Mouse (Mus musculus): ENCODE measurements around the gene Lhx2.
A peak's percentile ranks its signal among the peaks of the same experiment; 100 is the strongest.

Lhx2 gene

GRCm38 (mm10) chr2:38346881-38347764 lies 8.0 kb downstream of the Lhx2 start:
- DNase-seq (ENCODE audit: low read depth) = no peak

- DNase-seq (ENCODE audit: low read depth) = no peak
These were observed 8.9 kb downstream of the Lhx2 start for GRCm38 (mm10) chr2:38347811-38348551.

GRCm38 (mm10) chr2:38348660-38349420 lies 9.8 kb downstream of the Lhx2 start:
- DNase-seq (ENCODE audit: low read depth) = no peak

GRCm38 (mm10) chr2:38349447-38350350 lies 10.6 kb downstream of the Lhx2 start:
- no peak for DNase-seq (ENCODE audit: low read depth)

- DNase-seq (ENCODE audit: low read depth) = no peak
These were observed 11.3 kb downstream of the Lhx2 start for GRCm38 (mm10) chr2:38350386-38350785.

GRCm38 (mm10) chr2:38350796-38351195 lies 11.7 kb downstream of the Lhx2 start:
- peak; percentile 68 for DNase-seq (ENCODE audit: low read depth)

GRCm38 (mm10) chr2:38351641-38352320 lies 12.7 kb downstream of the Lhx2 start:
- no peak for DNase-seq (ENCODE audit: low read depth)

GRCm38 (mm10) chr2:38352321-38353007 lies 13.4 kb downstream of the Lhx2 start:
- no peak for DNase-seq (ENCODE audit: low read depth)

- no peak for DNase-seq (ENCODE audit: low read depth)
These were observed 13.9 kb downstream of the Lhx2 start for GRCm38 (mm10) chr2:38353008-38353379.

GRCm38 (mm10) chr2:38353664-38354063 lies 14.6 kb downstream of the Lhx2 start:
- no peak for DNase-seq (ENCODE audit: low read depth)

GRCm38 (mm10) chr2:38354179-38354716 lies 15.2 kb downstream of the Lhx2 start:
- no peak for DNase-seq (ENCODE audit: low read depth)

GRCm38 (mm10) chr2:38354717-38355510 lies 15.8 kb downstream of the Lhx2 start:
- DNase-seq (ENCODE audit: low read depth) = no peak

- no peak for DNase-seq (ENCODE audit: low read depth)
These were observed 16.8 kb downstream of the Lhx2 start for GRCm38 (mm10) chr2:38355731-38356427.

GRCm38 (mm10) chr2:38356428-38357260 lies 17.6 kb downstream of the Lhx2 start:
- DNase-seq (ENCODE audit: low read depth) = no peak

- DNase-seq (ENCODE audit: low read depth) = no peak
These were observed 18.5 kb downstream of the Lhx2 start for GRCm38 (mm10) chr2:38357294-38358246.

- DNase-seq (ENCODE audit: low read depth) = no peak
These were observed 19.5 kb downstream of the Lhx2 start for GRCm38 (mm10) chr2:38358611-38359010.

All from naive thymus-derived CD4-positive, alpha-beta T cell, adult 2 months (primary cell).